Mouse (Mus musculus) E14TG2a.4 (cell line): ENCODE measurements around the gene Nfkbib.

Experiments
- H3K27me3 ChIP-seq: 2 replicates; pipeline ENCODE4 v1.6.1; 2014; ENCODE audit warnings: low read length, control low read depth; ENCODE audit not compliant: insufficient read depth
- H3K36me3 ChIP-seq: 2 replicates; pipeline ENCODE4 v1.6.1; 2014; ENCODE audit warnings: low read length, control low read depth; ENCODE audit not compliant: insufficient read depth
- H3K4me1 ChIP-seq: replicated peaks from 2 replicates; pipeline ENCODE4 v1.6.1; 2014; ENCODE audit warnings: low read depth, low read length, control low read depth
- H3K4me3 ChIP-seq: replicated peaks from 2 replicates; pipeline ENCODE4 v1.5.1; 2014; ENCODE audit warnings: mild to moderate bottlenecking, low read length
- H3K9me3 ChIP-seq: 2 replicates; pipeline ENCODE4 v1.6.1; 2014; ENCODE audit warnings: low read length, control low read depth
- CTCF ChIP-seq: conservative IDR thresholded peaks from 2 replicates; pipeline ENCODE4 v1.5.1; 2014; ENCODE audit warnings: low read length
- NANOG ChIP-seq: IDR thresholded peaks from 2 replicates; pipeline ENCODE4 v1.6.1; 2014; ENCODE audit warnings: borderline replicate concordance, low read length, mixed read lengths
- POU5F1 ChIP-seq: IDR thresholded peaks from 2 replicates; pipeline ENCODE4 v1.6.1; 2014; ENCODE audit warnings: low read length, borderline replicate concordance

The Nfkbib gene

DNA sequence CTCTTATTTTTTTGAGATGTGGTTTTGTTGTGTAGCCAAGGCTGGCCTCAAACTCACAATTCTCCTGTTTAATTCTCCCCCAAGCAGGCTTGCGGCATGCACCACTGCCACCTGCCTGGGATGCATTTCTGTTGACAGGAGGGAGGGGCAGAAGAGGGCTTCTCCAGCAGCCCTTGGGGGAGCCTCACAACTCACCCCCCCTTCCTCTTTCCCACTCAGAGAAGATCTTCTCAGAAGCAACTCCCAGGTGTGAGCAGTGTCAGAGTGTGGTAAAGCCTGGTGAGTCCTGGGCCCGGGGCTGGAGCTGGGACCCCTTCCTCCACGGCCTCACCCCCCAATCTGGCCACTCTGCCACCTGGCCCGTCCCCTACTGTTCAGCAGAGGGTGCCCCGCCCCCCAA, 17.8 kb upstream of the Nfkbib start:
- Histone ChIP-seq H3K36me3 (no peaks in the 10 kb centered on the region; the same call in 1 of the 2 replicates), H3K4me1 (peaks cover 58% of the 10 kb centered on the region), H3K9me3 (no peaks in the 10 kb centered on the region), H3K27me3 (no peaks in the 10 kb centered on the region), H3K4me3 (no peak overlapping the region)
- TF ChIP-seq NANOG (no peak), POU5F1 (no peak), CTCF (no peak)

DNA sequence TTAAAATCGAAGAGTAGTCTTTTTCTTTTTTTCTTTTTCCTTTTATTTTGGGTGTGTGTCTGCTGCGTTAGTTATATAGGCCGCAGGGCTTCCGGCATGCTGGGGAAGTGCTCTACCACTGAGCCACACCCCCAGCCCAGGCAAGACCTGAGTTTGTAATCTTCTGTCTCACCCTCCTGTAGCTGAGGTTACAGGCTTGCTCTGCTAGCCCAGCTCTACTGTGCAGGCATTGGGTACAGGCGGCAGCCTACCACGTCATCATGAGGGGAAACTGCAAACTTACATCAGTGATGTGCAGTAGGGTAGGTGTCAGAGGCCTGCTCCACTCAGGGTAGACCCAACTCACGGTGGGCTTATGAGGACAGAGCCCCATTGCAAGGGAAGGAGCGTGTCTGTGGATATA, 13.9 kb upstream of the Nfkbib start:
- Histone ChIP-seq H3K36me3 (peaks cover 4% of the 10 kb centered on the region; the same call in 1 of the 2 replicates), H3K9me3 (no peaks in the 10 kb centered on the region), H3K27me3 (no peaks in the 10 kb centered on the region), H3K4me1 (peaks cover 52% of the 10 kb centered on the region), H3K4me3 (no peak overlapping the region)
- no peak for TF ChIP-seq CTCF
- TF ChIP-seq POU5F1: no peak
- TF ChIP-seq NANOG: no peak

DNA sequence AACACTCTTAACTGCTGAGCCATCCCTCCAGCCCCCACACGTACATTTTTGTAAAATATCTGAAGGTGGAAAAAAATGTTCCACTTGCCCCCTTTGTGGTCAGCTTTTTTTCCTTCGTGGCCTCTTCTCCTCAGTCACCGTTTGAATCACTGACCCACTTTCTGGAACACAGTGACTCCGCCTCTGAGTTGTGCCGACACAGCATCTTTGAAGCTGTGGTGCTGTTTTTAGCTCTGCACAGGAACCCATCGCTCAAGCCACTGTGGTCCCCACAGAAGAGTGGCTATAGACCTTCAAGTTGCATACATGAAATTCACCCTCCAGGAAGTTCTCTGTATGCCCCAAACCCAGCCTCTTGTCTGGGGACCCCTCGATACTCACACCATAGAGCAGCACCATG, 13.5 kb upstream of the Nfkbib start:
- peaks cover 53% of the 10 kb centered on the region for H3K4me1 ChIP-seq
- H3K4me3 ChIP-seq: no peak overlapping the region
- no peaks in the 10 kb centered on the region for H3K9me3 ChIP-seq
- TF ChIP-seq CTCF (no peak), POU5F1 (no peak), NANOG (no peak)
- peaks cover 4% of the 10 kb centered on the region; the same call in 1 of the 2 replicates for H3K36me3 ChIP-seq
- no peaks in the 10 kb centered on the region for H3K27me3 ChIP-seq

DNA sequence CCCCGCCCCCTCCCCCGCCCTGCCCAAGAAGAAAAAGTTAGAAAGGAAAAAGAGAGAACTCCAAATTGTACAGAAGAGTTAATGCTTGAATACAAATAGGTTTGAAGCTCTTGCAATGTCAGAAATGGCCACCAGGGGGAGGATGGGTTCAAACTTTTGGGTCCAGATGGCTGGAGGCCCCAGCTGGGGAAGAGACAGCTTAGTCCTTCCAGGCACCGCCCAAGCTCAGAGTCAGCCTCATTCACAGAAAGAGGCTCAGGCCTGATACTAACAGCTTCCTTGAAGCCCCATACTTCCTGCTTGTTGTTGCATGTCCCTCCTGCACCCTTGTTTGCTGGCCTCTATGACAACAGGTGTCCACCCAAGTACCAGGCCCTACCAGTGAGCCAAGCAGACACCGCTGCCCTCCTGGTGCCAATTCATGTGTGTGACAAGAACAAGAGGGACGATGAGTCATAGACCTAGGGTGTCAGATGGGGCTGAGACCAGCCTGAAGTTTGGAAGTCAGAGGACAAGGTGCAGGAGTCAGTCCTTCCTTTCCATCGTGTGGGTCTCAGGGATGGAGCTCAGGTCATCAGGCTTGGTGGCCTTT, 12.9 kb upstream of the Nfkbib start:
- Histone ChIP-seq H3K9me3 (no peaks in the 10 kb centered on the region), H3K4me1 (peaks cover 51% of the 10 kb centered on the region), H3K4me3 (0 out of 2 replicates have a peak overlapping the region, but pooled peaks have one; percentile 23), H3K27me3 (no peaks in the 10 kb centered on the region), H3K36me3 (peaks cover 4% of the 10 kb centered on the region; the same call in 1 of the 2 replicates)
- TF ChIP-seq POU5F1 (no peak), NANOG (no peak), CTCF (peak; percentile 73)

DNA sequence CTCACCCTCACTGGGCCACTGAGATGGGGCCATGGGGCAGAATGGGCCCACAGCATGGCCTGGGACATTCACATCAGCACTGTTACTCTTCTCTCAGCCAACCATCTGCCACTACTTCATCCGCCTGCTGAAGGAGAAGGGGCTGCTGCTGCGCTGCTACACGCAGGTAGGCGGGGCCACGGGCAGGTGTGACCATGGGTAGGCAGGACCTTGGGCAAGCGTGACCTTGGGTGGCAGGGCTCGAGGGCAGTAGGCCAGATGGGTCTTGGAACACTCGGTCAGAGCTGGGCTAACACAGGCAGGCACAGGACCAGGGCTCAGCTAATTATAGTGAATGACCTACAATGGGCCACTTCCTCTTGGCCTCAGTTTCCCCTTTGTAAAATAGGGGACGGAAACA, 11.5 kb upstream of the Nfkbib start:
- TF ChIP-seq POU5F1 (no peak), CTCF (no peak), NANOG (no peak)
- 0 out of 2 replicates have a peak overlapping the region, but pooled peaks have one; percentile 20 for H3K4me3 ChIP-seq
- no peaks in the 10 kb centered on the region for H3K9me3 ChIP-seq

DNA sequence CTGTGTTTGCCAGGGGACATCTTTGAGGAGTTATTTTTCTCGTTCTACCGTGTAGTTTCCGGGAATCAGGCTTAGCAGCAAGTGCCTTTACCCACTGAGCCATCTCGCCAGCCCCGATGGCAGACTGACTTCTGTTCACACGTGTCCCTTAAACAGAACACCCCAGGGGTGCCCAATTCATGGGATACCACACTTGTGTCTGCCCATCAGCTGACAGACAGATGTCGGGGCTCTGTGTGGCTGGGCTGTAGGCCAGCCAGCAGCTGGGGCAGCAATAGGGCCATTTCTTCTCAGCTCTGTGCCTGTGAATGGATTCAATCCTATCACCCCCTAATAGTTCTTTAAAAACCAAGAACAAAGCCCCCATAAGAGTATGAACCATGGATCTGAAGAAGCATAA, 7.8 kb upstream of the Nfkbib start:
- no peak overlapping the region for H3K4me3 ChIP-seq
- TF ChIP-seq POU5F1: no peak
- no peak for TF ChIP-seq CTCF
- no peak for TF ChIP-seq NANOG
- no peaks in the 10 kb centered on the region for H3K9me3 ChIP-seq
- no peaks in the 10 kb centered on the region for H3K27me3 ChIP-seq
- peaks cover 4% of the 10 kb centered on the region; the same call in 1 of the 2 replicates for H3K36me3 ChIP-seq
- H3K4me1 ChIP-seq: peaks cover 32% of the 10 kb centered on the region

More for the DNA sequence above, 11.5 kb upstream of the Nfkbib start:
- no peaks in the 10 kb centered on the region for H3K27me3 ChIP-seq
- peaks cover 4% of the 10 kb centered on the region; the same call in 1 of the 2 replicates for H3K36me3 ChIP-seq
- H3K4me1 ChIP-seq: peaks cover 45% of the 10 kb centered on the region

DNA sequence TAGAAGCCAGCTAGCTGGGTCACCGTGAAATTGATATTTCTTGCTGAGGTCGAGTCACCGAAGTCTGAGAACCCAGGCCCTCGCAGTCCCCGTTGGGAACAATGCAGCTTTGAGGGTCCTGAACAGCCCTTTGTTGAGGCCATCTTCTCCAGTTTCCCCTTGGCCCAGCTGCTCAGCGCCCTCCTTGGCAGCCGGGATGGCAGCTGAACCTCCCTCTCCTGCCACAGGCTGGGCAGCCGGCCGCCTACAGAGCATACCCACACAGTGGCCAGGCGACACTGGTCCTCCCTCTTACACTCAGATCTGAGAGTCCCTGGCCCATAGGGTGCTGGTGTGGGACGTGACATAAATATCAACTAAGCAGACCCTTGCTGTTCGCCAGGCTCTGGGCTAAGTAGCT, 6.9 kb upstream of the Nfkbib start:
- Histone ChIP-seq H3K9me3 (no peaks in the 10 kb centered on the region), H3K27me3 (no peaks in the 10 kb centered on the region), H3K4me1 (peaks cover 32% of the 10 kb centered on the region), H3K4me3 (no peak overlapping the region), H3K36me3 (peaks cover 4% of the 10 kb centered on the region; the same call in 1 of the 2 replicates)
- TF ChIP-seq NANOG (no peak), POU5F1 (no peak), CTCF (no peak)

DNA sequence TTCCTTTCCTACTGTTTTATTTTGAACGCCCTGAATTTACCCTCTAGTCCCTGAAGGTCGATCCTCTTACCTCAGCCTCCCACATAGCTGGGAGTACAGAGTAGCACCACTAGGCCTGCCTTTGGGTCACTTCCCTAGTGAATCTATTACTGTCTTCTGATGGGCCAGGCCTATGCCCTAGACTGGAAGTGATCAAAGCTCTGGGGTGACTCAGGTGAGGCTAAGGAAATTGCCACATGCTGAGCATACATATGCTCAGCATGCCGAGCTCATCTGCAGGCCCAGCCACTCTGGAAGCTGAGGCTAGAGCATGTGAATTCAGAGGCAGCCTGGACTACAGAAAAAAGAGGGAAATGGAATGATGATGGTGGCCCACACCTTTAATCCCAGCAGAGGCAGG, 5.9 kb upstream of the Nfkbib start:
- TF ChIP-seq NANOG (no peak), POU5F1 (no peak), CTCF (no peak)
- no peak overlapping the region for H3K4me3 ChIP-seq
- H3K36me3 ChIP-seq: peaks cover 4% of the 10 kb centered on the region; the same call in 1 of the 2 replicates
- H3K4me1 ChIP-seq: peaks cover 25% of the 10 kb centered on the region
- H3K27me3 ChIP-seq: no peaks in the 10 kb centered on the region
- no peaks in the 10 kb centered on the region for H3K9me3 ChIP-seq
